Mouse (Mus musculus) liver, adult 2 months (tissue): Measurements from ENCODE around the gene Auts2. TPM values are rescaled to one million over a fixed set of nuclear protein-coding genes. Genes with fewer than 3 reads are reported as not detected.

Experiments
- DNase-seq: peaks from one replicate; pipeline ENCODE4 v3.0.0-alpha.2; 2011; ENCODE audit warnings: low read depth, low spot score; ENCODE audit errors: extremely low read depth
- H3K27ac ChIP-seq: fragments of 200-500 bp; replicated peaks from 2 replicates; pipeline ENCODE4 v1.5.1; 2012; ENCODE audit warnings: low read depth, mild to moderate bottlenecking, control low read depth, inconsistent platforms, low read length; ENCODE audit not compliant: insufficient read depth
- H3K27me3 ChIP-seq: fragments of 200-500 bp; 2 replicates; pipeline ENCODE4 v1.6.1; 2012; ENCODE audit warnings: mild to moderate bottlenecking, moderate library complexity, low read length, inconsistent platforms; ENCODE audit not compliant: control insufficient read depth, insufficient read depth
- H3K36me3 ChIP-seq: fragments of 200-500 bp; 2 replicates; pipeline ENCODE4 v1.6.1; 2012; ENCODE audit warnings: low read length, inconsistent platforms; ENCODE audit not compliant: control insufficient read depth, insufficient read depth
- H3K4me1 ChIP-seq: fragments of 200-500 bp; 2 replicates; pipeline ENCODE4 v1.6.1; 2011; ENCODE audit warnings: low read length; ENCODE audit not compliant: control insufficient read depth, insufficient read depth
- H3K4me3 ChIP-seq: fragments of 200-500 bp; 2 replicates; pipeline ENCODE4 v1.5.1; 2011; ENCODE audit warnings: low read depth, mild to moderate bottlenecking, control low read depth, low read length, moderate library complexity; ENCODE audit not compliant: insufficient read depth
- H3K79me2 ChIP-seq: fragments of 200-500 bp; 2 replicates; pipeline ENCODE4 v1.6.1; 2012; ENCODE audit warnings: inconsistent platforms, mild to moderate bottlenecking, low read length, moderate library complexity; ENCODE audit not compliant: control insufficient read depth, insufficient read depth
- H3K9ac ChIP-seq: fragments of 200-500 bp; 2 replicates; pipeline ENCODE4 v1.6.1; 2012; ENCODE audit warnings: low read depth, mild to moderate bottlenecking, control low read depth, inconsistent platforms, low read length
- CTCF ChIP-seq: fragments of 200-500 bp; IDR thresholded peaks from 2 replicates; pipeline ENCODE4 v1.5.1; 2011; ENCODE audit warnings: low read depth, low read length, control low read depth
- POLR2A ChIP-seq: fragments of 200-500 bp; IDR thresholded peaks from 2 replicates; pipeline ENCODE4 v1.6.1; 2011; ENCODE audit warnings: low read length, control low read depth; ENCODE audit not compliant: insufficient read depth; ENCODE audit errors: extremely low read depth
- WGBS: fragments of 180-500 bp; shearing (Covaris S2); methylation state at CpG from one replicate; pipeline ENCODE4 v1.1.7; 2018; 5-methylcytosine and 5-hydroxymethylcytosine counted together
- polyA plus RNA-seq: library from polyadenylated mRNA; depleted of rRNA; stranded (reverse); fragments of >200 nt; gene quantifications from 2 replicates; pipeline ENCODE4 v1.2.3, GENCODE M21; 2012
- total RNA-seq: library from RNA; depleted of rRNA; stranded (reverse); fragments of >200 nt; gene quantifications from 2 replicates; pipeline ENCODE4 v1.2.3, GENCODE M21; 2014

Gene Auts2
- total and polyA plus RNA-seq, 2 experiments = 0.37 to 0.51 TPM

GRCm38 (mm10) chr5:132212446-132212845, 330.7 kb downstream of the Auts2 start:
- Histone ChIP-seq H3K4me1 (no peaks in the 10 kb centered on the region), H3K4me3 (no peak overlapping the region), H3K36me3 (no peaks in the 10 kb centered on the region), H3K27ac (no peak overlapping the region), H3K79me2 (no peaks in the 10 kb centered on the region), H3K27me3 (no peaks in the 10 kb centered on the region), H3K9ac (no peak overlapping the region)
- TF ChIP-seq POLR2A = no peak
- TF ChIP-seq CTCF = no peak
- WGBS = 91% methylated on average over 2 of the region's 2 CpGs
- DNase-seq = no peak

DNA sequence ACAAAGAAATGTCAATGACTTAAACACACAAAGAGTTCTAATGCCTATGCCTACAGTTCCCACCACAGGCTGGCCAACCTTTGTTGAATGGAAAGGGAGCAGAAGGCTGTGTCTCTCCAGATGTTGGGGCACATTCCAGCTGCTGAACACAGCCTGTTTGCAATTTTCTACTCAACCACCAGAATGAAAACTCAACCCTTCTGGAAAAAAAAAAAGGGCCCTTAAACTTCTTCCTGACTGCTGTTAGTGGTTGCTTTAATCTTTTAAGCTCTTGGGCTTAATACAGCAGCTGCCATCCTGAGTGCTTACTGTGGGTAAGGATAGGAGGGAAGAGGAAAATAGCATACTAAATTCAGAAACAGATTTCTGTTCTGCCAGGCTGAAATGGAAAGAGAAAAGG, 333.4 kb downstream of the Auts2 start:
- Histone ChIP-seq H3K9ac (no peak overlapping the region), H3K79me2 (no peaks in the 10 kb centered on the region), H3K4me1 (no peaks in the 10 kb centered on the region), H3K27me3 (no peaks in the 10 kb centered on the region), H3K27ac (no peak overlapping the region), H3K4me3 (no peak overlapping the region), H3K36me3 (no peaks in the 10 kb centered on the region)
- no peak for DNase-seq
- TF ChIP-seq POLR2A = no peak

DNA sequence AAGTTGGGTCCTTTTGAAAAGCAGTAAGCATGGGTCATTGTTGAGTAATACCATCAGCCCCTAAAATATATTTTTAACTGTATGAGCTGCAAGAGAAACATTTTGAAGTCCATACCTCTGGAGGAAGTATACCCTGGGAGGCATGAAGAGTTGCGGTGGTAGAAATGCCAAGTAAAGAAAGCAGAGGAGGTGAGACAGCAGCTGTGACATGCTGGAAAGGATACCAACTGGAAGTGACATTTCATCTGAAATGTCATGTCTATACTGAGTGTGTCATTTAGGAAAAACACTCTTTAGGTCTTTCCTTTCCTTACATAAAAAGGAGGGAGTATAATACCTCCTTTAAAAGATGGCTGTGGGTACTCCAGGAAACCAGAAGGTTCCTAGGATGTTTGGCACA, 336.9 kb downstream of the Auts2 start:
- 98% methylated on average over 1 of the region's 1 CpGs for WGBS
- DNase-seq = no peak
- H3K9ac ChIP-seq = no peak overlapping the region
- no peaks in the 10 kb centered on the region for H3K27me3 ChIP-seq
- no peaks in the 10 kb centered on the region for H3K4me1 ChIP-seq
- no peaks in the 10 kb centered on the region for H3K36me3 ChIP-seq
- no peak overlapping the region for H3K4me3 ChIP-seq
- TF ChIP-seq POLR2A = no peak
- no peak for TF ChIP-seq CTCF
- H3K79me2 ChIP-seq = no peaks in the 10 kb centered on the region
- no peak overlapping the region for H3K27ac ChIP-seq

GRCm38 (mm10) chr5:132203846-132204245, 339.3 kb downstream of the Auts2 start:
- DNase-seq = no peak
- H3K27me3 ChIP-seq = no peaks in the 10 kb centered on the region
- H3K4me1 ChIP-seq = no peaks in the 10 kb centered on the region
- no peak overlapping the region for H3K4me3 ChIP-seq
- H3K27ac ChIP-seq = no peak overlapping the region
- WGBS = 93% methylated on average over 11 of the region's 11 CpGs
- TF ChIP-seq CTCF (no peak), POLR2A (no peak)
- H3K79me2 ChIP-seq = no peaks in the 10 kb centered on the region
- no peaks in the 10 kb centered on the region for H3K36me3 ChIP-seq
- H3K9ac ChIP-seq = no peak overlapping the region

GRCm38 (mm10) chr5:132201077-132201645, 342.0 kb downstream of the Auts2 start:
- H3K4me1 ChIP-seq = no peaks in the 10 kb centered on the region
- no peak for DNase-seq
- H3K27me3 ChIP-seq = no peaks in the 10 kb centered on the region
- WGBS = 71% methylated on average over 4 of the region's 4 CpGs
- H3K79me2 ChIP-seq = no peaks in the 10 kb centered on the region
- no peak overlapping the region for H3K9ac ChIP-seq
- no peak overlapping the region for H3K4me3 ChIP-seq
- TF ChIP-seq CTCF (no peak), POLR2A (no peak)
- no peaks in the 10 kb centered on the region for H3K36me3 ChIP-seq
- H3K27ac ChIP-seq = no peak overlapping the region

- Histone ChIP-seq H3K79me2 (no peaks in the 10 kb centered on the region), H3K27ac (no peak overlapping the region), H3K4me3 (no peak overlapping the region), H3K9ac (no peak overlapping the region), H3K36me3 (no peaks in the 10 kb centered on the region), H3K27me3 (no peaks in the 10 kb centered on the region), H3K4me1 (no peaks in the 10 kb centered on the region)
- no peak for TF ChIP-seq CTCF
- no peak for TF ChIP-seq POLR2A
- WGBS = 73% methylated on average over 4 of the region's 4 CpGs
- DNase-seq = no peak
Measured at GRCm38 (mm10) chr5:132200595-132200994, 342.5 kb downstream of the Auts2 start.
